Mouse (Mus musculus): ENCODE results near the gene Papola.

Gene Papola

GRCm38 (mm10) chr12:105862607-105863006 is 78.1 kb downstream of the Papola start:
- no peak for DNase-seq (ENCODE audit: low spot score in 2 of 2)

GRCm38 (mm10) chr12:105863436-105863835 is 78.9 kb downstream of the Papola start:
- DNase-seq (ENCODE audit: low spot score in 2 of 2) = no peak

- no peak for DNase-seq (ENCODE audit: low spot score in 2 of 2)
Observed at GRCm38 (mm10) chr12:105867646-105868045, 83.2 kb downstream of the Papola start.

DNA sequence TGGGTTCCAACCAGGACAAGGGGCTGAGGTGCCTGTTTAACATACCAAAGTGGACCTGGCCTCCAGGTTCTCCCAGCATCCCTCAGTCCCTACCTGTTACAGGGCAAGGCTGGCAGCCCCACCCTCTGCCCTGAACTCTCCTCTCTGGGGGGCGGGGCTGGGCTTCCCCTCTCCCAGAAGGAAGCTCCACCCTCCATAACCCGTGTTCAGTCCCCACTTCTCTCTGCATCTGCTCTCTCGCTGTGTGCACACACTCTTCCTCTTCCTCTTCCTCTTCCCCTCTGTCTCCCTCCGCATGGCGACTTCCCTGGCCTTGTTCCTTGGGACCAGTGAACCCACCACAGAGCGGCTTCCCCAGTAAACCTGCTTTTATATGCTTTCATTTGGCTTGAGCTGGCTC is 84.7 kb downstream of the Papola start:
- DNase-seq (ENCODE audit: low spot score in 2 of 2) = no peak

GRCm38 (mm10) chr12:105869696-105870095 is 85.2 kb downstream of the Papola start:
- no peak for DNase-seq (ENCODE audit: low spot score in 2 of 2)

DNA sequence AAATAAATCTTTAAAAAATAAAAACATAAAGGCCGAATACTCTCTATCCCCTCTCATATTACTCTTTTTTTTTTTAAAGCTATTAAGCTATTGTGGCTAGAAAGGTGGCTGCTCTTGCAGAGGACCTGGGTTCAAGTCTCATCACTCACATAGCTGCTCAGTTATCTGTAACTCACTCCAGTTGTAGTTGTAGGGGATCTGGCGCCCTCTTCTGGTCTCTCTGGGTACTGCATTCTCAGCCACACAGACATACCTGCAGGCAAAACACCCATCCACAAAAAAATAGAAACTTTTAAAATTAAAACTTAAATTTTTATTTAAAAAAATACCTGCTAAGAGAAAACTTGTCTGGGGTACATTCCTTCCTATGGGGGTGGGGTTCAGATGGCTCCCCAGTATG is 88.8 kb downstream of the Papola start:
- DNase-seq (ENCODE audit: low spot score in 2 of 2) = no peak

GRCm38 (mm10) chr12:105875112-105875511 is 90.6 kb downstream of the Papola start:
- no peak for DNase-seq (ENCODE audit: low spot score in 2 of 2)

DNA sequence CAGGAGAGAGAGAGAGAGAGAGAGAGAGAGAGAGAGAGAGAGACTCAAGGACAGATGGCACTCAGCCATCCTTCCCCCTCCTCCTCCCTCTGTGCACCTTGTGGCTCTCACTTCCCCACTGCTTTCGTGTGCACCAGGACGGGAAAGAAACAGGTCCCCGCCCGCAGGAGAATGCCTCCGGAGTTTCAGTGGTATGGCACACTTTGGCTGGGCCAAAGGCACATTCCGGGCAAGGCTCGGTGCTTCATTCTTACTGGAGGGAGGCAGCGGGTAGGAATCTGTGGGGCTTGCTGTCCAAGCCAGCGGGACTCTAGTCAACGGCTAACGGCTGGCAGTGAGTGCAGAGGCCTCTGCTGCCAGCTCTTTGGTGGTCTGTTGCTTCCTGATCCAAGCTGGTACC is 92.0 kb downstream of the Papola start:
- DNase-seq (ENCODE audit: low spot score in 2 of 2) = peak in 1 of 2 experiments; percentile 58

DNA sequence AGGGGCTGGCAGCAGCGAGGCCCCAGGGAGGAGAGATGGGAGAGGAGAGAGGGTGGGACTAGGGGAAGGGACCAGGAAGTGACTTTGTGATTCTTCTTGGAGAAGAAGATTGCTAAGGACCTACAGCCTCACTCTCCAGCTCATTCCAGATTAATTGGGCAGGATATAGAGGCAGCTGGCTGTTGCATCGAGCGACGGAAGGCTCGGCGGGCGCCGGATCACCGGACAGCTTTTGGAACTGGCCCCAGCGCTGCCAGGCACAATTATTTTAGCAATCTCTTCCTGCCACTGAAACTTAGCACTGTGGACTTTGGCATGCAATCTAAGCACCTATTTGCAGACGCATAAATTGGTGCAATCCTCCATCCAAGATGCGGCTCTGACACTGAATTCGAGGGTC is 92.4 kb downstream of the Papola start:
- no peak for DNase-seq (ENCODE audit: low spot score in 2 of 2)

- no peak for DNase-seq (ENCODE audit: low spot score in 2 of 2)
Observed at GRCm38 (mm10) chr12:105878746-105879145, 94.3 kb downstream of the Papola start.

GRCm38 (mm10) chr12:105883799-105884514 is 99.5 kb downstream of the Papola start:
- DNase-seq (ENCODE audit: low spot score in 2 of 2) = no peak

DNA sequence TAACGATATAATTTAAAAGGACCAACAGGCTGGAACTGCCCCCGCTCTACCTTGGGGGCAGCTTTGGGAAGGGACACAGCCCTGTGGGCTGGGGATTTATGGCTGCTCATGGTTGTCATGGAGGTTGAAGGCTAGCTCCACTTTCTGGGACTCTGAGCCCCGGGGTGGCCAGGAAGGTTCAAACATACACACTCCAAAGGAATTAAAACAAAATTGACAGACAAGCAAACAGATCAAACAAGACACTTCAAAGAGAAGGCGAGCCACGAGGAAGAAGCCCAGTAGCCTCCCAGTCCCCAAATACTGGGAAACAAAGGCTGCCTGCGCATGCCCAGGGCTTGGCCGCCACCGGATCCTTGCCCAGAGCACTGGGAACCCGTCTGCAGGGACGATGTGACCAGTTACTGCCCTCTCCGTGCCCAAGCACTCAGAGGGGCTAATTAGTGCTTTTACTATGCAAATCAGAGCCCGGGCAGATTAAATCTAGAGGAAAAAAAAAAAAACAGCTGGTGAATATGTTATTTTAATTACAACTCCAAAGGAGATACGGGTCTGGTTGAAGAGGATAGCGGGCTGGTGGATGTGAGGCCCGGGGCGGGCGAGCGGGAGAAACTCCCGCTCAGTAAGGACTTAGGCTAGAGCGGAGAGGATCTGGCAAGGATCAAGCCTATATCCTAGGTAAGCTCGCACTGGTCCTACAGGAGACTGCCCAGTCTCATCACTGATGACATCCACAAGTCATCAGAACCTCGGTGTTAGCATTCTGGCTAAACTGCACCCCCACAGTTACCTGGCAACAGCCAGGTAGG is 100.2 kb downstream of the Papola start:
- no peak for DNase-seq (ENCODE audit: low spot score in 2 of 2)

Measured in right cerebral cortex, postnatal 10 days (tissue).